Mouse (Mus musculus) left cerebral cortex, postnatal 36 days (tissue): ENCODE data around the gene Ifi214. TPM values are rescaled to one million over a fixed set of nuclear protein-coding genes. Genes with fewer than 3 reads are reported as not detected.
"Not testable (repeated sequence)": the region's sequence is repeated elsewhere in the genome, so short reads cannot be mapped to it uniquely, and the experiment has no call there.

Experiments used
- DNase-seq, 2 experiments: peaks; one replicate each; pipeline ENCODE4 v3.0.0; 2021 to 2022; ENCODE audit warnings: low spot score in 2 of 2, mixed read lengths in 1 of 2
- intact Hi-C: fragments of 180-260 bp; cut with DNase I; formaldehyde crosslinking; loops from one replicate; pipeline ENCODE4 v1.15.1; 2025
- microRNA-seq: library from miRNA; unstranded; fragments of <30 nt; microRNA quantifications from one replicate; pipeline ENCODE4 v1.2.0, GENCODE M21; 2022
- total RNA-seq, 2 experiments: library from RNA; stranded (reverse); gene quantifications; 2 replicates each; pipeline ENCODE4 v1.2.3; 2021

The Ifi214 gene
- not detected for total RNA-seq

- intact Hi-C loops, DNase-seq: not testable (repeated sequence)
Observed at GRCm38 (mm10) chr1:173535791-173536190, at the start of gene Ifi214. Gene Ifi214, minus strand, starts transcription at chr1:173535957.

DNA sequence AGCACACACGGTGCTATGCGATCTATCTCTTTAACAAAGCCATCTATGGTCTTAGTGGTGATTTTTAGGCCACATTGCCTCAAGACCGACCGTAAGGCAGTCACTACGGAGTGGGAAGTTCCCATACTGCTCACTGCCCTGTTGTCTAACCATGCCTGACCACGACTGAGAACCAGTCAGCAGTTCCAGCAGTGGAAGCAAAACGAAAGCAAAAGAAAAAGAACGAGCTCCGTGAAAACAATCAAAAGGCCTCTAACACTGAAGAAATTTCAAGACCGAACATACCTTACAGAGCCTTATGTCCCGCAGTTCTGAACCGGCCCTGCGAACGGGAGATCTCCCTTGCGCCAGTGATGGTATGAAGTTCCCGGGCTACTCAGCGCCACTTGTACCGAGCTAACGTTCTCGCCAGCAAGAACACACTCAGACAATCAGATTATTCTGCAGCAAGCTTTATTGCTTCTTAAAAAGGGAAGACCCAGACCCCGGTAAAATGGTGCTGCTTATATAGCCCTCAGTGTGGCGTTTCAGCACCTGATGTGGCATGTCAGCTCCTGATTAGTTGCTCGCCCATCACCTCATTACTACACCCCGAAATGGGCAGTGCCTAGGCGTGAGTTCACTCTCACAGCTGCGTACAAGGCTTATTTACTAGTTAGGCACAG, 44.3 kb upstream of the Ifi214 start:
- intact Hi-C loops, result no loop called here

DNA sequence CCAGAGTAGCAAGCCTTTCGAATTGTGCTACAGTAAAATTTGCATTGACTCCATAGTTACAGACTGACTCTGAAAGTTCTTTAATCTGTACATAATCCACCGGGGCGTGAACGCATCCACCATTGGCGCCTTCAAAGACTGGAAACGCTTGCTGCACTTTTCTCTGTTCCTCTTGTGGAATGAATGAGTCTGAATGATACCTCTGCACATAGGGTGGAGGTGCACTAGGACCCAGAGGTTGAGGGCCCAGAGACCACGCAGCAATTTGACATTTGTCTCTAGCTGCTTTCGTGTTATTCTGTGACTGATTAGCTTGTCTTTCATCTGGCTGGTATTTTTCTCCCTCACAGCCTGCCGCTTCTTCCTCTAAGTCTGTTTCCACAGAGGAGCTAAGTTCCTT, 43.3 kb upstream of the Ifi214 start:
- DNase-seq, result no peak
- intact Hi-C loops, result no loop called here

More for the DNA sequence above, 44.3 kb upstream of the Ifi214 start:
- no peak for DNase-seq

GRCm38 (mm10) chr1:173550491-173551050, 14.8 kb upstream of the Ifi214 start:
- DNase-seq, intact Hi-C loops: not testable (repeated sequence)

DNA sequence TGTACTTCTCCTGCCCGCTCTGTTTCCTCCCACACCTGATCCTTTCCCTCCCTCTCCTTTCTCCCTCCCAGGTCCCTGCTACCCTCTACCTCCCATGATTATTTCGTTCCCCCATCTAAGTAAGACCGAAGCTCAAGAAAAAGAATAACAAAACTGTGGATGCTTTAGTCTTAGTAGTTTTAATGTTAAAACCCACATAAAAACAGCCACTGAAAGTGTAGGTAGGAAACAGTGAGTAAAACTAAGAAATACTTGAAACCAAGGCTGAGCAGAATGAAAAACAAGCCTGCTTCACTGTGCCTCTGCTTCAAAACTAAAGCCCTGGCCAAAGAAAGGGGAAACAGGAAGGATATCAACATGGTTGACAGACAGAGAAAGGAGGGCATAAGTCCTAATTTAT, 13.0 kb upstream of the Ifi214 start:
- intact Hi-C loops, DNase-seq: not testable (repeated sequence)

- DNase-seq, result no peak
- intact Hi-C loops, result no loop called here
Observed at GRCm38 (mm10) chr1:173521452-173521851, 14.3 kb downstream of the Ifi214 start.

GRCm38 (mm10) chr1:173510595-173510994, 25.2 kb downstream of the Ifi214 start:
- DNase-seq, intact Hi-C loops: not testable (repeated sequence)

GRCm38 (mm10) chr1:173491483-173491882, 44.3 kb downstream of the Ifi214 start:
- intact Hi-C loops, result not testable (repeated sequence)

GRCm38 (mm10) chr1:173490812-173491480, 44.8 kb downstream of the Ifi214 start, which contains the start of gene Ifi206:
Gene Ifi206, minus strand, starts transcription at chr1:173491041.
- DNase-seq, intact Hi-C loops: not testable (repeated sequence)

More at GRCm38 (mm10) chr1:173491483-173491882, 44.3 kb downstream of the Ifi214 start:
- DNase-seq, result not testable (repeated sequence)

- intact Hi-C loops, DNase-seq: not testable (repeated sequence)
Observed at GRCm38 (mm10) chr1:173481182-173481574, 54.6 kb downstream of the Ifi214 start.

DNA sequence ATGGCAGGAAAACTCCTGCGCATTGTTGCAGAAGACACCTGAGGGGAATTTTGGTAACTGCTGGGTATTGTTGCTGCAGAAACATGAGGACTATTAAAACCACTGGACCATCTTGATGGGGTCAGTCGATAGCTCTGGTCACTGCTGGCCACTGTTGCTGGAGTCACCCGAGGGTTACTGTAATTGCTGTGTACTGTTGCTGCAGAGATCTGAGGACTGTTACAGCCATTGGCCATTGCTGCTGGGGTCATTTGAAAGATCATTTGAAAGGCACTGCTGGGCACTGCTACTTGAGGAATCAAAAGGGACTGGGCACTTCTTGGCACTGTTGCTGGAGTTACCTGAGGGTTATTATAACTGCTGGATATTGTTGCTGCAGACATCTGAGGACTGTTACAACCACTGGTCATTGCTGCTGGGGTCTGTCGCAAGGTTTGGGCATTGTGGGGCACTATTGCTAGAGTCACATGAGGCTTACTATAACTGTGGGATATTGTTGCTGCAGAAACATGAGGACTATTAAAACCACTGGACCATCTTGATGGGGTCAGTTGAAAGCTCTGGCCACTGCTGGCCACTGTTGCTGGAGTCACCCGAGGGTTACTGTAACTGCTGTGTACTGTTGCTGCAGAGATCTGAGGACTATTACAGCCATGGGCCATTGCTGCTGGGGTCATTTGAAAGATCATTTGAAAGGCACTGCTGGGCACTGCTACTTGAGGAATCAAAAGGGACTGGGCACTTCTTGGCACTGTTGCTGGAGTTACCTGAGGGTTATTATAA, 55.2 kb downstream of the Ifi214 start:
- intact Hi-C loops, result not testable (repeated sequence)

More for the DNA sequence above, 55.2 kb downstream of the Ifi214 start:
- DNase-seq, result not testable (repeated sequence)

Small RNA genes lying within 50 kb of the gene (microRNA-seq; reads per million reads assigned to microRNA genes)
- gene Gm44481, result not detected

Other genes starting within 250 kb of the Ifi214 start
- 10 to 100 TPM; 83.5 to 94.7 TPM for gene Ackr1, start 202.2 kb downstream of the Ifi214 start, total RNA-seq
- gene Aim2, start 185.1 kb downstream of the Ifi214 start, total RNA-seq, result 1 to 10 TPM; 1.3 to 2.5 TPM
- gene Cadm3, start 168.3 kb downstream of the Ifi214 start, total RNA-seq, result 100 to 1,000 TPM; 437 to 444 TPM
- gene Ifi206, start 44.9 kb downstream of the Ifi214 start, total RNA-seq, result not detected
- gene Ifi213, start 63.3 kb upstream of the Ifi214 start, total RNA-seq, result not detected
- gene Ifi209, start 95.0 kb upstream of the Ifi214 start, total RNA-seq, result not detected
- not detected for gene Ifi208, start 137.7 kb upstream of the Ifi214 start, total RNA-seq
- under 1 TPM; 0.15 to 0.18 TPM for gene Ifi207, start 205.8 kb upstream of the Ifi214 start, total RNA-seq
- under 1 TPM in 1 of 2 experiments, not detected in 1; 0.25 TPM for gene Ifi204, start 231.0 kb upstream of the Ifi214 start, total RNA-seq